Mouse (Mus musculus) intestine, embryonic 14.5 days (tissue): ENCODE measurements at regions not wholly inside any gene's neighbourhood (a gene's known extent, or its start where the extent isn't known, plus 50 kb on each side); places are given as distances from the start of the nearest gene placed in this dataset.

Experiments
- ATAC-seq: fragments of 200-750 bp; cut with Nextera tagmentation; replicated peaks from 2 replicates; pipeline ENCODE4 v1.8.0; 2017; ENCODE audit warnings: low read depth, moderate number of reproducible peaks, moderate TSS enrichment, moderate library complexity; ENCODE audit not compliant: low FRiP score, low TSS enrichment
- DNase-seq: peaks from one replicate; pipeline ENCODE4 v3.0.0-alpha.2; 2018; ENCODE audit warnings: low spot score
- H3K27ac ChIP-seq: fragments of 300-500 bp; sonication (generic); 2 replicates; pipeline ENCODE4 v1.5.1; 2014; ENCODE audit warnings: low read depth, mild to moderate bottlenecking, control low read depth
- H3K27me3 ChIP-seq: fragments of 300-500 bp; sonication (generic); replicated peaks from 2 replicates; pipeline ENCODE4 v1.6.1; 2014; ENCODE audit warnings: low read length, control low read depth; ENCODE audit not compliant: control insufficient read depth, insufficient read depth
- H3K36me3 ChIP-seq: fragments of 300-500 bp; sonication (generic); 2 replicates; pipeline ENCODE4 v1.6.1; 2014; ENCODE audit warnings: low read length, control low read depth; ENCODE audit not compliant: control insufficient read depth, insufficient read depth
- H3K4me1 ChIP-seq: fragments of 300-500 bp; sonication (generic); replicated peaks from 2 replicates; pipeline ENCODE4 v1.6.1; 2014; ENCODE audit warnings: low read length, control low read depth, mixed read lengths; ENCODE audit not compliant: control insufficient read depth, insufficient read depth
- H3K4me2 ChIP-seq: fragments of 300-500 bp; sonication (generic); 2 replicates; pipeline ENCODE4 v1.6.1; 2014; ENCODE audit warnings: low read length
- H3K4me3 ChIP-seq: fragments of 300-500 bp; sonication (generic); 2 replicates; pipeline ENCODE4 v1.5.1; 2014; ENCODE audit warnings: low read depth, low read length, control low read depth, mixed read lengths
- H3K9ac ChIP-seq: fragments of 300-500 bp; sonication (generic); 2 replicates; pipeline ENCODE4 v1.6.1; 2014; ENCODE audit warnings: mild to moderate bottlenecking, low read length
- H3K9me3 ChIP-seq: fragments of 300-500 bp; sonication (generic); 2 replicates; pipeline ENCODE4 v1.6.1; 2016; ENCODE audit warnings: low read length, control low read depth; ENCODE audit not compliant: control insufficient read depth
- WGBS: fragments of 180-500 bp; shearing (Covaris S2); extraction: QIAGEN DNeasy Blood & Tissue Kit; methylation state at CpG from one replicate; pipeline ENCODE4 v1.1.7; 2014; 5-methylcytosine and 5-hydroxymethylcytosine counted together

DNA sequence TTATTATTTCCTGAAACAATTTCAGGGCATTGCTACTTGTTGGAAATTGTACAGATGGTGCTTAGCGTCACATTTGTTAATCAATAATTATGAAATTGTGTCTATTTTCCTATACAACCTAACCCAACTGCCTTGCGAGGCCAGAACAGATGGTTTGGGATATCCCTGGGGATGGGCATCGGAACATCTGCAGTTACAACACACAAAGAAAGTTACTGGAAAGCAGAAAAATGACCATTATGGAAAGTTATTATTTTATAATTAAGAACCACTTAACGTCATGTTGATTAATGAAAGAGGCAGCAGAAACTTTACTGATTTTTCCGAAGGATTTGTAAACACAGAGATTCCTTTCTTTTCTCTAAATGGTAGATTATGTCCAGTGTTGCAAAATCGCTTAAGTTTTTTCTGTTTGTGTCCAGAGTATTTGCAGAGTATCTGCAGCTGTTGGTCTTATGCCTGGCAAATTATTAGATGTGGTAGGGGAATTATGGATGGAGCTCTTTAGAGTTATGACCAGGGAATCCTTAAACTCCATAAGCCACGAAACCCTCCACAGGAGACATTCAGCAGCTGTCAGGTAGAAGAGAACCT lies 163.2 kb upstream of the Ankrd50 start:
- H3K4me3 ChIP-seq = no peak overlapping the region
- 57% methylated on average over 7 of the region's 7 CpGs for WGBS
- no peaks in the 10 kb centered on the region; the same call in 1 of the 2 replicates for H3K4me1 ChIP-seq
- H3K27ac ChIP-seq = no peak overlapping the region
- no peak for DNase-seq
- no peak for ATAC-seq
- H3K27me3 ChIP-seq = no peaks in the 10 kb centered on the region
- 0 out of 2 replicates have a peak, but pooled peaks cover 3% of the 10 kb centered on the region for H3K9me3 ChIP-seq
- no peak overlapping the region for H3K9ac ChIP-seq
- no peak overlapping the region for H3K4me2 ChIP-seq
- no peaks in the 10 kb centered on the region for H3K36me3 ChIP-seq

DNA sequence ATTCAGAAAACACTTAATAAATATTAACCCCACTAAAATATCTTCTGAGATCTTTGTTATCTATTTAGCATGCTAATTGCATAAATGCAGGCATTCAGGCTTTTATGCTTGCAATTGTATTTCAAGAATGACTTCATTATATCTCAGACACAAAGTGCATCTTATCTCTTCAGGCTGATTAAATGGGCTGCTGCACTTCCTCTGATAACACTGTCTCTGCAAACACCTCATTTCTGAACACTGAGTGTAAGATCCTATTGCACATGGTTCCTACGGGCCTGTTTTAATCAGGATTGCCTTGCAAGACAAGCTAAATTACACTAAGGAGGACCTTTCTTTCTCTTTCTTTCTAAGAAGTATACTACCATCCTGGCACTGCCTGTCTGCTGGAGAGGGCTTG lies 157.1 kb upstream of the Ankrd50 start:
- no peaks in the 10 kb centered on the region for H3K36me3 ChIP-seq
- H3K4me3 ChIP-seq = no peak overlapping the region
- no peak overlapping the region for H3K27ac ChIP-seq
- WGBS = 58% methylated on average over 1 of the region's 1 CpGs
- no peak overlapping the region for H3K9ac ChIP-seq
- no peaks in the 10 kb centered on the region for H3K4me1 ChIP-seq
- 0 out of 2 replicates have a peak, but pooled peaks cover 7% of the 10 kb centered on the region for H3K9me3 ChIP-seq
- H3K4me2 ChIP-seq = no peak overlapping the region
- H3K27me3 ChIP-seq = no peaks in the 10 kb centered on the region
- DNase-seq (no peak), ATAC-seq (no peak)

DNA sequence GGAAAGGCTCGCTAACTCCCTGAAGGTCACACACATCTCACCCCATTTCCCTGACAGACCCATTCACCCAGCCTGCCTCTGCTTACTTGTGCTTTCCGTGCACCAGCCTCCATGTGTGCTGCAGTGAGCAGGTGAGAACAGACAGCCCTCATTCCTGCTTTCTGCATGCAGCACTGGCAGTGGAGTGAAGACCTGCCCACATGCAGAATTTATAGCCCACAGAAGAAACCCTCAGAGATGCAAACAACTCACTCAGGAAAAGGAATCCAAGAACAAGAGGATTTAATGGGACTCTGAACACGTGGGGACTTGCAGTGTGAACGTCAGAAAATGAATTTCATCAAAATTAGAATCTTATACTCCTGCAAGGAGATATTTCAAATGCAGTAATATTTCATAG lies 152.2 kb upstream of the Ankrd50 start:
- WGBS = 60% methylated on average over 4 of the region's 4 CpGs
- Histone ChIP-seq H3K4me2 (no peak overlapping the region), H3K9ac (no peak overlapping the region), H3K4me3 (no peak overlapping the region), H3K36me3 (no peaks in the 10 kb centered on the region), H3K27ac (no peak overlapping the region), H3K9me3 (no peaks in the 10 kb centered on the region), H3K27me3 (no peaks in the 10 kb centered on the region), H3K4me1 (no peaks in the 10 kb centered on the region)
- ATAC-seq (no peak), DNase-seq (no peak)

DNA sequence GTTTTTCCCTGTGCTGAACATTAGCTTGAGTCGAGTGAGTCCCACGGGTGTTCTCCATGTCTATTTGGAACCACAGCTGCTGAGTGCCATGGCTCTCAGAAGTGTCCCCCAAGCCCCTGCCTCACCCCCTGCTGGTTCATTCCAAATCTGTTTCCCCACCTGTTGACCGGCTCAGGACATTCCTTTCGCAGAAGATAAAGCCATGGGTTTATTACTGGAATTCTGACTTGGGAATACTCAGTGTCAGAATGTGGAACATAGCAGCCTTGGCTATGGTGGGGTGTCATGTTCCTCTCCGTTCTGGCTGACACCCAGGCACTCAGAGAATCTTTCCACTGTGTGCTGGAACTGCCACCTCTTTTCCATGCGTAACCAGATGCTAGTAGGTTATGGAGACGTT lies 148.7 kb upstream of the Ankrd50 start:
- ATAC-seq = no peak
- H3K4me3 ChIP-seq = no peak overlapping the region
- no peak for DNase-seq
- no peak overlapping the region for H3K4me2 ChIP-seq
- no peaks in the 10 kb centered on the region for H3K9me3 ChIP-seq
- 73% methylated on average over 7 of the region's 7 CpGs for WGBS
- no peak overlapping the region for H3K27ac ChIP-seq
- no peaks in the 10 kb centered on the region for H3K4me1 ChIP-seq
- no peaks in the 10 kb centered on the region for H3K36me3 ChIP-seq
- H3K27me3 ChIP-seq = no peaks in the 10 kb centered on the region
- H3K9ac ChIP-seq = no peak overlapping the region

DNA sequence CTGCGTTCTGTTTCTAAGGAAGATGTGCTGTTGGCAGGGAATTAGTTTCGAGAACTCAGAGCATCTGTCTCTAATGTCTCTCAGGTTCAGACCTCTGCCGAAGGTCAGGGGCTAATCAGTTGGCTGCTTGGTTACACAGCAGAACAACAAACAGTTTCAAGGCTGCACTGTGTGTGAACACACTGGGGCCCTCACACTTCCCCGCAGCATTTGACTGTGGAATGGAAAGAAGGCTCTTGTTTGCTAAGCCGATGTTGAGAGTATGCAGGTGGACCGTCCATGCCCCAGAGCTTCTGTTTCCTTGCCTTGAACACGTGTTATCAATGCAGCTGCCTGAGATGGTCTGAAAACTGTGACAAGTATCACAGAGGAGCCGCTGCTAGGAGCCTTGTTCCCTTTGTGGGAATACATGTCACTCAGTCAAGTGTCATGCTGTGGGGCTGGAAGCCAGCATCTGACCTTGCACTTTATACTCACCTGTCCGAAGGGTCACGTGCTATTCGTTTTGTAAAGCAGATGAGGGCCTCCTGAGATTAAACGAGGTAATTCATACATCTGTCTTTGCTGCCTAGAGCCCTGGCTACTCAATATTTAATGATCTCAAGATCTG lies 141.0 kb upstream of the Ankrd50 start:
- Histone ChIP-seq H3K27ac (no peak overlapping the region), H3K4me2 (no peak overlapping the region), H3K27me3 (no peaks in the 10 kb centered on the region), H3K9me3 (no peaks in the 10 kb centered on the region), H3K36me3 (no peaks in the 10 kb centered on the region), H3K9ac (no peak overlapping the region), H3K4me3 (no peak overlapping the region), H3K4me1 (no peaks in the 10 kb centered on the region)
- DNase-seq (no peak), ATAC-seq (peak; percentile 50; the same call in 1 of the 2 replicates)
- 62% methylated on average over 12 of the region's 12 CpGs for WGBS

DNA sequence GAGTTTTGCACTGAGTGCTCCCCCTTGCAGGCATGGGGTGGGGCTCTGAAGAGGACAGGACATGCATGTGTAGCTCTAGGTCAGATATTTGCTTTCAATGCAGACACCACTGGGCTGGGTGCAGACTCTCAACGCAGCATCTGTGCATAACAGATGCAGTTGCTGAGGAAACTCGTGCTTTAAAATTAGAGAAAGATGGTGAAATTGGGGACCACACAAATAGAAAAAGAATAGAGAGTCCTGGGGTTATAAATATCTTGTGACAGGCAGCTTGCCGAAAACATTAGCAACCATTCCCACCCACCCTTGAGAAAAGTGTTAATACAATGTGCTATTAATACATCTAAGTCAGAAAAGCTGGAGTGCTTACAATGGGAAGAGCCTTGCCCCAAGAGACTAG lies 133.3 kb upstream of the Ankrd50 start:
- no peak for ATAC-seq
- Histone ChIP-seq H3K4me1 (peaks cover 8% of the 10 kb centered on the region; the same call in 1 of the 2 replicates), H3K9ac (no peak overlapping the region), H3K27ac (no peak overlapping the region), H3K4me2 (no peak overlapping the region), H3K9me3 (no peaks in the 10 kb centered on the region), H3K27me3 (no peaks in the 10 kb centered on the region), H3K4me3 (no peak overlapping the region), H3K36me3 (no peaks in the 10 kb centered on the region)
- 24% methylated on average over 3 of the region's 3 CpGs for WGBS
- no peak for DNase-seq

DNA sequence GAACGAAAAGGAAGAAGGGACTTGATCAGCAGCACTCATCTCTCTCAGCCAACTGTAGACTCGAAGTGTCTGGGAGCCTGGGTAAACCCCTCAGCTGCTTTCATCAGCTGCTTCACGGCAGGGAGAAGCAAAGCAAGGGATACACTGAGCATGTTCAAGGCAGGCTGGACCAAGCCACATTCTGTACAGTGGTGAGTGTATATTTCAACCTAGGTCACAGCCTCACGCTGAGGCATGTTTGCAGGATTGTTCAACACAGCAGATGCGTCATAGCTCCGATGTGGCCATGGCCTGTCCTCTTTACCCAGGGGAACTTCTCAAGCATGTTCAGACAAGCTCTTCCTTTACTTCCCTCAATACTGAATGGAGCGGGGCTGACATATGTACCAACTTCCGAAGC lies 132.6 kb upstream of the Ankrd50 start:
- Histone ChIP-seq H3K4me2 (no peak overlapping the region), H3K9me3 (no peaks in the 10 kb centered on the region), H3K4me3 (no peak overlapping the region), H3K36me3 (no peaks in the 10 kb centered on the region), H3K4me1 (peaks cover 8% of the 10 kb centered on the region; the same call in 1 of the 2 replicates), H3K27me3 (no peaks in the 10 kb centered on the region), H3K27ac (no peak overlapping the region), H3K9ac (no peak overlapping the region)
- ATAC-seq = no peak
- peak; percentile 31 for DNase-seq
- WGBS = 81% methylated on average over 8 of the region's 8 CpGs

DNA sequence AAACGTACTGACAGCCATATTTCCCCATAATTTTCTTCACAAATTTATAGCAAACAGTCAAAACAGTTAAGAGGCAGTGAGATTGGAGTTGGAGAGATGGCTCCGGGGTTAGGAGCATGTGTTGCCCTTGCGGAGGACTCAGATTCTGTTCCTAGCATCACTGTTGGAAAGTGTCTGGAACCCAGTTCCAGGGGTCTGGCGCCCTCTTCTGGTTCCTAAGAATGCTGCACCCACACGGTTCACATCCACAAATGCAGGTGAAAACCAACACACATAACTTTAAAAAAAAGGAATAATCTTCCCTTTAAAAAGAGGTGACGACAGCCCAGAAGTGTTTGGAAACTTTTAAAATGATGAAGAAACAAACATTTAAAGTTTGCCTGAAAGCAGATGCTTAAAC lies 129.1 kb upstream of the Ankrd50 start:
- Histone ChIP-seq H3K4me2 (no peak overlapping the region), H3K9me3 (no peaks in the 10 kb centered on the region), H3K4me1 (peaks cover 11% of the 10 kb centered on the region; the same call in 1 of the 2 replicates), H3K36me3 (no peaks in the 10 kb centered on the region), H3K27ac (no peak overlapping the region), H3K4me3 (no peak overlapping the region), H3K9ac (no peak overlapping the region), H3K27me3 (no peaks in the 10 kb centered on the region)
- DNase-seq (no peak), ATAC-seq (no peak)
- 71% methylated on average over 6 of the region's 6 CpGs for WGBS

DNA sequence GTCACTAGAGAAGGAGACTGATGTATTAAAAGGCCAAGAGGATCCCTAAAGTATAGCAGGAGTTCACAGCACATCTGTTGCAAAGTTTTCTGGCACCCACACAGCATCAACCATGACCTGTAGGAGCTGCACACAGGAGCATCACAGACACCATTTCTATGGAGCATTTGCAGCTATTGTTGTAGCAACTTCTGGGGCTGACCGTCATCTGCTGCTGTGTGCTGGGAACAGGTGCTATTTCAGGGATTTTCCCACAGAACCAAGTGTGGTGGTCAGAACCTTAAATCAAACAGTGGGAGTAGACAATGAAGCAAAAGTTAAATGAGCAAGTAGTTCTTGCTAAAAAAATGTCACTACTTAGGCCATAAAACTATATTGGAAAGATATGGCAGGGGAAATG lies 106.9 kb upstream of the Ankrd50 start:
- 92% methylated on average over 1 of the region's 1 CpGs for WGBS
- DNase-seq (no peak), ATAC-seq (no peak)
- Histone ChIP-seq H3K9ac (no peak overlapping the region), H3K4me2 (no peak overlapping the region), H3K9me3 (no peaks in the 10 kb centered on the region), H3K27ac (no peak overlapping the region), H3K27me3 (no peaks in the 10 kb centered on the region), H3K4me3 (no peak overlapping the region), H3K4me1 (no peaks in the 10 kb centered on the region), H3K36me3 (no peaks in the 10 kb centered on the region)
